Mouse (Mus musculus) right cerebral cortex, postnatal 10 days (tissue): ENCODE results near the gene Rimkla.
"Not testable (repeated sequence)": the region's sequence is repeated elsewhere in the genome, so short reads cannot be mapped to it uniquely, and the experiment has no call there.

Experiments used
- DNase-seq, 2 experiments: peaks; one replicate each; pipeline ENCODE4 v3.0.0; 2021; ENCODE audit warnings: low spot score in 2 of 2

The Rimkla gene

DNA sequence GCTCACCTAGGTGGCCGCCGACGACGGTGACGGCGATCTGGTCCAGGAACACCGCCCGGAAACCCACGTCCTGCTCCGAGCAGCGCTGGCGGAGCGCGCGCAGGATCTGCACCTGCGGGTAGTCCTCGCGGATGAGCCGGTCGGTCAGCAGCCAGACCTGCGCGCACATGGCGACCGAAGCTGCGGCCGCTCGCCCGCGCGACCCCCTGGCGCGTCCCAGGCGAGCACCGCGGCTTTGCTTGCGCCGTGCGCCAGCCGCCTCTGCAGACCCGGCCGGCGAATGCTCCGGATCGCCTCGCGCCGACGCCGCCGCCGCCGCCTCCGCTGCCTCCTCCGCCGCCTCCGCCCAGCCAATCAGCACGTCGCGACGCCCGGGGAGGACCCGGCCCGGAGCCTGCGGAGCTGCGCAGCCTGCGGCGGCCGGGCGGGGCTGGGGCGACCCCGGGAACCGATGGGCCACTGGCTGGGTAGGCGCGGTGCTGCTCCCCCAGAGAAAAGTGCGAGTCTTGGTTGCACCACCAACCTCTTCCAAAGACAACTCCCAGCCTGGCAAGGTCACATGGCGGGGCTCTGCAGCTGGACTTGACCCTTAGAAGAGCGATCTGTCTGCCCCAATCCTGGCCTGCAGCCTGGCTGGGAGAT lies at the start of gene Rimkla:
Rimkla (minus strand) TSS at position 338 of the 642 bp plus-strand sequence.
- peak; percentile 81 to 84 for DNase-seq

DNA sequence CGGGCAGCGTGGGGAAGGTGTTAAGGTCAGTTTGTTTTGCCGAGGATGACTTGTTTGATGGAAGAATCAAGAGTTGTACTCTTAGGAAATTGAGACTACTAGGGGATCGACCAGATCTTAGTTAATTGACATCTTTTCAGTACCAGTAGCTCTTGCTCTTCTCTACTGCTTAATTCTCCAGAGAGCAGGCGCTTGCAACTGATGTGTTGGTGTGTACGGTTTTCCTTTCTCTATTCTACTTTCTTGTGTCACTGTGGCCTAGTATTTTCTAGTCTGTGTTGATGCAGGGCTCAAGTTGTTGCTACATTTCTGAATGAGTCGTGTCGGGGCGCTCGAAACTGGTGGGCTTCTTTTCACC lies 48.1 kb upstream of the Rimkla start:
- no peak for DNase-seq

DNA sequence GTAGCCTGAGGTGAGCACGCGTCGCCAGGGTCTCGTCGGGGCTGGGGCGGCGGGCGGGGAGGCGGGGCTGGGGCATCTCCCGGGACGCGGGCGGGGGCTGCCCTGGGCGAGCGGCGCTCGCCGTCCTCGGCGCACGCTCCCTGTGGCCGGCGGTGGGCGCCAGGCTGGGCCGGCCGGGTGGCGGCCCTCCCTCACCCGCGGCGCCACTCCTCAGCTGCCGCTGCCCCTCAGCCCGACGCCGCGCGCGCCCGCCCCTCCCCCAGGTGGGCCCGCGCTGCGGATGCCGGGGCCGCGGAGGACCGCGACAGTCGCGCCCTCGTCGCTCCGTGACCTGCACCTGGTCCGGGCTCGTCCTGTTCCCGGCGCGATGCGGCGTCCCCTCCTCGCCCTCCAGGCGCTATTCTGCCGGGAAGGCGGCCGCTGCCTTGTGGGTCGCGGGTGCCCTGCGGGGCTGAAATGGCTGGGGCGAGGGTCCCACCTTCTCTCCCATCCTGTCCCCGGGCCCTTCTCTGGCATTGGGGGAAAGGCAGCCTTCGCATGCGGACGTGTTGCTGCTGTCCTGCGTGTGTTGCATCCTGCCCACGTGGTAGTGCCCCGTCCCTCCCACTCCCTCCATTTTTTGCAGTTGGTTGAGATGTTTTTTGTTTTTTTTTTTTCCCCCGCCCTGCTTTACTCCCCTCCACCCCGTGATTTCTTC lies 47.6 kb upstream of the Rimkla start:
- DNase-seq: peak; percentile 61 to 71

DNA sequence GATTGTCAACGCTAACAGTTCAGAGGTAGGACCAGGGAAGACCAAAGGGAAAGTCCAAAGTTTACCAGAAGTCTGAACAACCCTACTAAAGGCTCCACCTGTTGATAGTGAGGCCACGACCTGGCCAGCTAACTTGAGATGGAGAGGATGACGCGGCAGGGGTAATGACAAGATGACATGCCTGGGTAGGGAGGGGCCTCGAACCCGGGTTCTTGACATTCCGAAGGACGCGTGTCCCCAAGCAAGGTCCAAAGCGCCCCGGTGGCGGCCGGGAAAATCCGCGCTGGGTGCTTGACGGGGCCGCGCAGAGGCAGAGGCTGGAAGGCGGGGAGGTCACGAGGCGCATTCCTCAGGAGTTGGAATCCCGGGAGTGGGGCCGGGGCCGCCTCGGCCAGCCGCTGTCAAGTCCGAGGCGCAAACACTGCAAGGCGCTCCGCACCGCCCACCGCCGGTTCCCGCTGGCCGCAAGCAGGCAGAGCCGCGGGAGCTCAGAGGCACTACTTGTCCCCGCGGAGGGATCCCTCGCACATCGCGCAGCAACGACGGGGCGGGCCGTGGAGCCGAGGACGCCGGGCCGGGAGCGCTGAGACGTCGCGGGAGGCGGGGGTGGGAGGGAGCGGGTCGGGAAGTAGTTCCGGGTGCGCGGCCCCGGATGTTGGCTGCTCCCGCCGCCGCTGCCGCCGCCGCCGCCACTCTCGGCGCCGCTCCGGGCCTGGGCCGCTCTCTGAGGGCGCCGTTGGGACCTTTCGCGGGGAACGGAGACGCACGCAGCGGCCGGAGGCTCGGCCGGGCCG lies 46.8 kb upstream of the Rimkla start, which contains the start of gene Frg2f1:
Frg2f1 (minus strand) TSS at position 499 of the 794 bp plus-strand sequence.
- DNase-seq: peak; percentile 96 to 97

DNA sequence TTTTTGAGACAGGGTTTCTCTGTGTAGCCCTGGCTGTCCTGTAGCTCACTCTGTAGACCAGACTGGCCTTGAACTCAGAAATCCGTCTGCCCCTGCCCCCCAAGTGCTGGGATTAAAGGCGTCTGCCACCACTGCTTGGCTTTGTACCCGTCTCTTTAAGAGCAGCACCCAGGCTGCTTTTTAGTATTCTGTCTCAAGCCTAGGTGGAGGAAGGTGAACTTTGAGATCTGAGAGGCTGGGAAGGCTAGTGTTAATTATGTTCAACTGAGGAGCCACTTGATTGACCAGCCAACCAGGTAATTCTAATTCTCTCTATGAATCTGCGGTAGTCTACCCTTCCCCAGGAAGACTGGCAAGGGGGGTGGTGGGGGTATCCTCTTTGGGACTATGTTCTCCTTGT lies 45.0 kb upstream of the Rimkla start:
- no peak for DNase-seq

DNA sequence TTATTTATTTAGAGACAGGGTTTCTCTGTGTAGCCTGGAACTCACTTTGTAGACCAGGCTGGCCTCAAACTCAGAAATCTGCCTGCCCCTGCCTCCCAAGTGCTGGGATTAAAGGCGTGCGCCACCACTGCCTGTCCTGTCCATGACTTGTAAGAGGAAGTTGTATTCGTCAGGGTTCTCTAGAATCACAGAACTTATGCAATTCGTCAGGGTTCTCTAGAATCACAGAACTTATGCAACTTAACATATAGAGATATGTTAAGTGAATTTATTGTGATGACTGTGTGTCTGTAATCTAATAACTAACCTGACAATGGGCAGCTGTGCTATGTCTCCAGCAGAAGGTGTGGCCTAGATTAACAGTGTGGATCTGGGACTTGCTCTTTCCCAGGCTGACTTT lies 44.2 kb upstream of the Rimkla start, which contains the start of gene Foxj3:
Foxj3 (plus strand) TSS at position 390 of the 400 bp plus-strand sequence.
- not testable (repeated sequence) for DNase-seq

DNA sequence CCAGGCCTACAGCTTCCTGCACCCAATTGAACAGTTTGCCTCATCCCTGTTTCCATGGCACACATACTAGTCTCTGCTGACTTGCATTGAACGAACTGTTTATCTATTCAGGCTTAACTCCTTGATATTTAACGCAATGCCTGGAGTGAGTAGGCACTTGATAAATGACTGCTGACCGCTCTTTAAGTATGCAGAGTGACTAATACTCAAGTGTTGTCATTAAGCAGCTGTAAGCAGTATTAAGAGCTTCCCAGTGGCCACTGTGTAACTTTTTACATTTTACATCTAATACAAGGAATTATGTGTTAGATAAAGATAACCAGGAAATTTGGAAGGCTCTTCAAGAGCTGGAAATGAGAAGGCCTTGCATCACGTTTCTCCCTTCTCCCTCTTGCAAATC lies 42.7 kb upstream of the Rimkla start:
- DNase-seq: no peak

DNA sequence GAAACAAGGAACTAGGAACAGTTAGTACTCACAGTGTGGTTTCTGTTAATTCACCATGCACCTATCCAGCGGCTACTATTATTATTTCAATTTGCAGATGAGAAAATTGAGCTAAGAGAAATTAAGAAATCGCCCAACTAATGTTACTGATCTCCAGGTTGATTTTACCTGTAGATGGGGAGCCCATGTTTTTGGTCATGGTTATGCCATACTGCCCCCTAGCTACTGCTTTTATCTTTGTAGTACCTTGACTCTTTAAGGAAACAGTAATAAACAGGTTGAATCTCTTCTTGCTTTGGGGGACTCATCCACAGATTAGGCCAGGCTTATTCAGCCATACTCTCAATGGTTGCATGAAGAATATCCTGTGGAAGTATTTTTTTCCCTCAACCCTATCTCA lies 39.4 kb upstream of the Rimkla start:
- DNase-seq: no peak

DNA sequence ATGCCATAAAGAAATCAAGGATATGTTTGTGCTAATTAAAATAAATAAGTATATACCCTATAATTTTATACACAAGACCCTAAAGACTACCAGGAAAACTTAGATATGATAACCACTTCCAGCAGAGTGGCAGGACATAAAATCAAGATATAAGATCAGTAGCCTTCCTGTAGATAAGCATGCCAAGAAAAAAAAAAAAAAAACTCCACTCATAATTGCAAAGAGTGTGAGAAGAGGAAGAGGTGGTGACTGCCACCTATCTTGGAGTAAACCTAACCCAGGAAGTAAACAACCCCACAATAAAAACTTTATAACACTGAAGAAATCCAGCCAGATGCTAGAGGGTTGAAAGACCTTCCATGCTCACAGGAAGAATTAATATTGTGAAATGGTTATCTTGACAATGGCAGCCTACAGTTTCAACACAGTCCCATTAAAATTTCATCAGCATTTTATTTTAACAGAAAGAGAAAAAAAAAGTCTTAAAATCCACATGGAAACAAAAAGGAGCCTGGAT lies 34.0 kb upstream of the Rimkla start:
- DNase-seq: no peak

DNA sequence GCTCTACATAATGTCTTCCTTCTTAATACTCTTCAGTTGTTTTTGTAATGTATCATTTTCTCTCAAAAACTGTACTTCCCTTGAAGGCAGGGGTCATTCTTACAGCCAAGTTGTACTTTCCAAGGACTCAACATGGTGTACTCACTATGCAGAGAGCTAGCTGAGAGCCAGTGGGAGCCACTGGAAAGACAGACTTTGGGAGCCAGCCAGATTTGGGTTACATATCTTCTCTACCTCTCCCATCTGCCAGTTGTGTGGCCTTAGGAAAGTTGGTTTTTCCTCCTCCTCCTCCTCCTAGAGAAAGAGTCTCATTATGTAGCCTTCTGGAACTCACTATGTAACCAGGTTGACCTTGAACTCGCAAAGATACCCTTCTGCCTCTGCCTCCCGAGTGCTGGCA lies 32.0 kb upstream of the Rimkla start:
- no peak for DNase-seq

DNA sequence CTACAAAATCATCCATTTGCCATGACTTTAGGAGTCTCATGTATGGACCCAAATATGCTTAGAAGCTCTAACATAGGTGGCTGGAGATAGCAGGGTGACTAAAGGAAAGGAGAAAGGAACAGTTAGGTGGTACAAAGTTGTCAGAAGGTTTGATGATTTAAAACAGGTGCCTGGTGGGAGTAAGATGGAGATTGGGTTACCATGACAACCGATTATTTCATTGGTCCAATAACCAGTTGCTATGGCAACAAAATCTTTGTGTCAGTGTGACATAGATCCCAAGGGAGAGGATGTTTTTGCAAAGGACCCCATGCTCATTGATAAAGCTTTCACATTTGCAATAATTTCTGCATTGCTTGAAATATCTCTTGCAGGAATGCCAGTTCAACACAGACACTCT lies 31.6 kb upstream of the Rimkla start:
- peak in 1 of 2 experiments; percentile 48 for DNase-seq

DNA sequence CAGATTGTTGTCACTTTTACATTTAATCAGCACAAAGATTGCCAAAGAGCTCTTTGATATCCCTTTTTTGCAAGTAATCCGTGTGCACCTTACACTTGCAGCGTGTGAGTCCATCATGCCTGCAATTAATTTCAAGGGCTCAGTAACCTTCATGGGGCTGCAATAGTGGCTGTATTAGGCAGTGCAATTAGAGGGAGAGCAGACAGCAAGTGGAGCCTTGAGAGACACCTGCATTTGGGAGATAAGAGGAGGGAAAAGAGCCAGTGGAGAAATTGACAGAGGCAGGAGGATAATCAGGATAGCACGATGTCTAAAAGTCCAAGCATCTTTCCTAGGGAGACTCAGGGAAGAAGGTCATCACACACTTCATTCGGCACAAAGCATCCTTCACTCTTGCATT lies 31.1 kb upstream of the Rimkla start:
- no peak for DNase-seq

DNA sequence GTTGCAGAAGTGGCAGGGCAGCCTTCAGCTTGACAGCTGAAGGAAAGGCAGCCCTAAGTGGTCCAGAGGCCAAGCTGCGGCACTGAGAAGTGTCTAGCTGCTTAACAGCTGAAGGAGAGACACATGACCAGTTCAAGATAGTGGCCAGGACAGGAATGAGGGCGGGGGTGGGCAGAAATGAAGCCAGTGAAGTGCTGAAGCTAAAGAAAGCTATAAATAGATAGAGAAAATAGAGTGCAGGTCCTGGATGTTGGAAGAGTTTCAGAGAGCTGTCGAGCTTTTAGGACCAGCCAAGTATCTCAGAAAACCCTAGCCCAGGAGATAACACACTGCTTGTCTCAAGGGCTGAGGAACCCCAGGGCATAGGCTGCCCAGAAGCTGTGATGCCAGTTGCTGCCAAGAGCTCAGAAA lies 20.3 kb upstream of the Rimkla start:
- DNase-seq: no peak

DNA sequence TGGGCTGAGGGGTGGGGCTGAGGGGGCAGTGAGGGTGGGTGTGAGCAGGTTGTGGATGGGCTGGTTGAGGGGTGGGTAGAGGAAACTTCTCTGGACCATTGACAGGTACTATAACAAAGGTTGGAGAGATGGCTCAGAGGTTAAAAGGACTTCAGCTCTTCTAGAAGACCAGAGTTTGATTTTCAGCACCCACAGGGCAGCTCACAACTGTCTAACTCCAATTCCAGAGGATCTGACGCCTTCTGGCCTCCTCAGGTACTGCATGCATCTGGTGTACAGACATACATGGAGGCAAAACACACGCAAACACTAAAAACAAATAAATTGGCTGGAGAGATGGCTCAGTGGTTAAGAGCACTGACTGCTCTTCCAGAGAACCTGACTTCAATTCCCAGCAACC lies 19.2 kb upstream of the Rimkla start:
- DNase-seq: no peak

DNA sequence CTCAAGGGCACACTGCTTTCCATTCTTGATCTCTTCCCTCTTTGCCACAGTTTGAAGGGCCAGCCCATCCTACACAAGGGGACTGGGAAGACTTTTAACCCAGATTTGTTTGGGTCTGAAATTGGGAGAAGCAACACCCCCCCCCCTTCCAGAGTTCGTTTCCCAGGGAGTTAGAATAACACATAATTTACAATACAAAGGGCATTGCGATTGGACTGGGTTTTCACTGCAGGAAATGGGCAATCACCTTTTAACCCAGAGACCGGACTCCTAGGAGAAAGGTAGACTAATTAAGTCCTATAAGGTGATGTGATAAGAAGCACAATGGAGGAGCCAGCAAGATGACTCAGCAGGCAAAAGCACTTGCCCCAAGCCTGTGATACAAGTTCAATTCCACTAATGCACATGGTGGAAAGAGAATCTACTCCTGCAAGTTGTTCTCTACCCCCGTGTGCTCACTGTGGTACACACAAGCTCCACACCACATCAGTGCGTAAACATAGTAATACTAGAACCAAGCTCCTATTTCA lies 6.0 kb upstream of the Rimkla start:
- no peak for DNase-seq

DNA sequence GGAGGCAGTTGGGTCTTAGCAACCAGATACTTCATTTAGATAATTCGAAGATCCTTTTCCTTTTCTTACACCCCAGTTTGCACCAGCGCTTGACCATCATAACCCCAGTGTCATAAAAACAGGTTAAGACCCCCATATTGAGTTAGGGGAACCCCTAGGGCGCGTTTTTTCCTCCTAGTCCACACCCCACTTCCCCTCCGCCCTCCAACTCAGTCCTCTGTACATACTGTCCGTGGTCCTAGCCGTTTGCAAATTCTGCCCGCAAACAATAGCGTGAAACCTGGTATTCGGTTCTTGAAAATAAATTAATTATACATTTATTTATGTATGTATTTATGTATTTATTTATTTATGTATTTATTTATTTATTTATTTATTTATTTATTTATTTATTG lies 502 bp upstream of the Rimkla start:
- no peak for DNase-seq

DNA sequence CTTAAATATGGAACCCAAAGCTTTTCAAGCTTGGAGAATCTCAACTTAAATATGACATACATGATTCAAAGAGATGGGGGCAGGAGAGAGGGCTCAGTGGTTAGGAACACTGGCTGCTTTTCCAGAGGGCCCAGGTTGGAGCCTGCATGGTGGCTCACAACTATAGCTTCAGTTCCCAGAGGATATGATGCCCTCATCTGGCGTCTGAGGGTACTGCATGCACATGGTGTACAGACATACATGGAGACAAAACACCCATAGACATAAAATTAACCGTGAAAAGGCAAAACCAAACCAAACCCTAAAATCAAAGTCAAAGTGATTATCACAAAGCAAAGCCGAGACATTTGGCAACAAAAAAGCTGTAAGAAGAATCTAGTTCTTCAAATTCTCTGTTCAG lies 1.6 kb downstream of the Rimkla start:
- DNase-seq: peak; percentile 63 to 75

DNA sequence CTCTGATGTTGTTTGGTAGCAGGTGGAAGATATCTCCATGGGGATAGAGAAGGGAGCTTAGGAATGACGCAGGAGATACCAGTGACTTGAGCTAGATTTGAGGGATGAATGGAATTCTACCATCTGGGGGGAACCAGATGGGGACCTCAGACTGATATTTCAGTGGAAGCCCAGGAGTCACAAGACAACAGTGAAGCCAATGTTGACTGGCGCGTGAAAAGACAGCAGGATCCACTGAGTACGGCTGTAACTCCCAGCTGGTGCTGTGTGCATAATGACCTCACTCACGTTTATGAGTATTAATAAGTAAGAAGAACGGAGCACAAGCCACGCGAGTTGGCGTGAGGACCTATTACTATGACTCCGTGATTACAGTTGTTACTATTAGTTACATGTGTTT lies 2.8 kb downstream of the Rimkla start:
- DNase-seq: no peak

DNA sequence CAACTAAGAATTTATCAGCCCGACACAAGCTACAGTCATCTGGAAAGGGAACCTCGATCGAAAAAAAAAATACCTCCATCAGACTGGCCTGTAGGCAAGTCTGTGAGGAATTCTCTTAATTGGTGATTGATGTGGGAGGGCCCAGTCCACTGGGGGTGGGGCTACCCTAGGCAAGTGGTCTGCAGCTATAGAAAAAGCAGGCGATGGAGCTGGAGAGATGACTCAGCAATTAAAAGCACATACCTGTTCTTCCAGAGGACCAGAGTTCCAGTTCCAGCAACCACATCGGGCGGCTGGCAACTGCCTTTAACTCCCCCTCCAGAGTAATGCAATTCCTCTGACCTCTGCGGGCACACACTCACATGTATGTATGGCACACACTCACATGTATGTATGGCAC lies 7.5 kb downstream of the Rimkla start:
- DNase-seq: no peak

DNA sequence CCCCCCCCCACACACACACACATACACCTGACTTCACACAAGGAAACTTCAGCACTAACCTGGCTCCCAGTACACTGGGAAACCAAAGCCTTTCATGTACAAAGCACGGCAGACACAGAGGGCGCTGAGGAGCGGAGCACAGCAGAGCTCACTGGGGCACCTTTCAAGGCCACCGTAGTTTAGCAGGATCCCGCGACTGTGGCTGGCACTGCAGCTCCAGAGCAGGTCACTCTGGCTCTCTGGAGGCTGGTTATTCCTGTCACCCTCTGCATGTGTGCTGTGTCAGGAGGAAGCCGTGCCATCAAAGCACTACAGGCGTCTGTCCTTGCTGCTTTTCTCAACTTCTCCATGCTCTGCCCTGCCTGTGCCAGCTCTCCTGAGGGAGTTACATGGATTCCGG lies 9.4 kb downstream of the Rimkla start:
- no peak for DNase-seq

DNA sequence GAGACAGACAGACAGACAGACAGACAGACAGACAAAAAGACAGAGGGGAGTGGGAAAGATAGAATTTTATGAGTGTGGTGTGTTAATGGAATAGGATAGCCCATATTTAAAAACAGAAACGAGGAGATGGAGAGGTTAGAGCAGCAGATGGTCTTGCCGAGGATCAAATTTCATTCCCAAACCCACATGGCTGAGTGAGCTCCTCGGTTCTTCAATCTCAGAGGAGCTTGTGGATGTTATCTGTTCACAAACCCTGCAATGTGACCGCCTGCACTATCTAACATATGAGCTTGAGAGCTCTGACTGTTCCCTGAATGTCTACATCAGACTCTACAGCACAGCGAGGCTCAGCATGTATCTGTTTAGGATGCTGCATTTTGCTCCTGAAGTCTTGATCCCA lies 19.3 kb downstream of the Rimkla start:
- DNase-seq: no peak

DNA sequence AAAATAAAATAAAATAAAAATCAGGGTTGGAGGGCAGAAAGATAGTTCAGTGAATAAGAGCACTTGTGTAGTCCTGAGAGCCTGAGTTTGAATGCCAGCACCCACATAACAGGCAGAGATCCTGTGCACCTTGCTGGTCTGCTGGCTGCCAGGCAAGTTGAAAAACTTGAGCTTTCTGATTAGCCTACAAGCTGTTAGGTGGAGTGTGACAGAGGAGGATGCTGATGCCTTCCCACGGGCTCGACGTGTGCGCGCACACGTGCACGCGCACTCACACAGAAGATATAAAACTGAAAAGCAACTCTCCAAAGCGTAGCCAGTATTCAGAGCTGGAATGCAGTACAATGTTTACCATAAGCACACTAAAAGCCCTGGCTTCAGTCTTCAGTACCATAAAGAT lies 19.9 kb downstream of the Rimkla start:
- no peak for DNase-seq
